Mouse (Mus musculus): ENCODE data around the gene Prpf8. TPM values are rescaled to one million over a fixed set of nuclear protein-coding genes. Genes with fewer than 3 reads are reported as not detected.

Prpf8 gene
- polyA plus RNA-seq, 1 experiment from 2014 or later: 49.5 TPM

GRCm38 (mm10) chr11:75460103-75460843 is 26.3 kb upstream of the Prpf8 start:
- Histone ChIP-seq H3K9ac (peak overlapping the region; percentile 40), H3K36me3 (peaks cover 9% of the 10 kb centered on the region), H3K9me3 (no peaks in the 10 kb centered on the region), H3K27ac (peak overlapping the region; percentile 97), H3K4me3 (peak overlapping the region; percentile 81), H3K4me2 (peak overlapping the region; percentile 70), H3K4me1 (peaks cover 39% of the 10 kb centered on the region), H3K27me3 (no peaks in the 10 kb centered on the region)
- ATAC-seq (ENCODE audit: insufficient number of reproducible peaks, low FRiP score, low TSS enrichment, low read depth): no peak
- WGBS: 3% methylated on average over 19 of the region's 19 CpGs

GRCm38 (mm10) chr11:75460844-75461742 is 25.5 kb upstream of the Prpf8 start, which contains the start of gene Tlcd2:
TSS of gene Tlcd2 (plus strand) at chr11:75461715.
- under 1% methylated on average over 46 of the region's 46 CpGs for WGBS
- Histone ChIP-seq H3K36me3 (peaks cover 17% of the 10 kb centered on the region), H3K27me3 (no peaks in the 10 kb centered on the region), H3K9ac (peak within 1 kb of the TSS; percentile 47), H3K4me2 (peak within 1 kb of the TSS; percentile 94), H3K4me1 (peaks cover 37% of the 10 kb centered on the region), H3K27ac (peak within 1 kb of the TSS; percentile 97), H3K9me3 (no peaks in the 10 kb centered on the region), H3K4me3 (peak within 1 kb of the TSS; percentile 81)
- ATAC-seq (ENCODE audit: insufficient number of reproducible peaks, low FRiP score, low TSS enrichment, low read depth): peak; percentile 95

- Histone ChIP-seq H3K36me3 (peaks cover 17% of the 10 kb centered on the region), H3K9ac (peak overlapping the region; percentile 47), H3K27ac (peak overlapping the region; percentile 86), H3K4me2 (peak overlapping the region; percentile 94), H3K4me3 (peak overlapping the region; percentile 81), H3K4me1 (peaks cover 37% of the 10 kb centered on the region), H3K27me3 (no peaks in the 10 kb centered on the region), H3K9me3 (no peaks in the 10 kb centered on the region)
- under 1% methylated on average over 29 of the region's 30 CpGs for WGBS
- peak; percentile 0; the same call in 1 of the 2 replicates for ATAC-seq (ENCODE audit: insufficient number of reproducible peaks, low FRiP score, low TSS enrichment, low read depth)
Measured at GRCm38 (mm10) chr11:75461743-75462252, 24.8 kb upstream of the Prpf8 start.

- Histone ChIP-seq H3K4me2 (peak overlapping the region; percentile 94), H3K4me1 (peaks cover 37% of the 10 kb centered on the region), H3K4me3 (peak overlapping the region; percentile 81), H3K27ac (peak overlapping the region; percentile 86), H3K27me3 (no peaks in the 10 kb centered on the region), H3K36me3 (peaks cover 17% of the 10 kb centered on the region), H3K9me3 (no peaks in the 10 kb centered on the region), H3K9ac (peak overlapping the region; percentile 47)
- 3% methylated on average over 15 of the region's 16 CpGs for WGBS
- no peak for ATAC-seq (ENCODE audit: insufficient number of reproducible peaks, low FRiP score, low TSS enrichment, low read depth)
Measured at GRCm38 (mm10) chr11:75462253-75462783, 24.3 kb upstream of the Prpf8 start.

- peaks cover 17% of the 10 kb centered on the region for H3K36me3 ChIP-seq
- no peaks in the 10 kb centered on the region for H3K27me3 ChIP-seq
- H3K9me3 ChIP-seq: no peaks in the 10 kb centered on the region
- peaks cover 42% of the 10 kb centered on the region for H3K4me1 ChIP-seq
- 1% methylated on average over 9 of the region's 9 CpGs for WGBS
- peak overlapping the region; percentile 86 for H3K27ac ChIP-seq
- H3K9ac ChIP-seq: no peak overlapping the region
- peak; percentile 42 for ATAC-seq (ENCODE audit: insufficient number of reproducible peaks, low FRiP score, low TSS enrichment, low read depth)
- H3K4me3 ChIP-seq: peak overlapping the region; percentile 81
- H3K4me2 ChIP-seq: peak overlapping the region; percentile 94
Measured at GRCm38 (mm10) chr11:75462865-75463336, 23.7 kb upstream of the Prpf8 start.

- no peak overlapping the region for H3K9ac ChIP-seq
- peaks cover 50% of the 10 kb centered on the region for H3K4me1 ChIP-seq
- 61% methylated on average over 4 of the region's 4 CpGs for WGBS
- H3K36me3 ChIP-seq: peaks cover 17% of the 10 kb centered on the region
- peak overlapping the region; percentile 81 for H3K4me3 ChIP-seq
- H3K9me3 ChIP-seq: no peaks in the 10 kb centered on the region
- H3K27ac ChIP-seq: peak overlapping the region; percentile 86
- ATAC-seq (ENCODE audit: insufficient number of reproducible peaks, low FRiP score, low TSS enrichment, low read depth): no peak
- no peaks in the 10 kb centered on the region for H3K27me3 ChIP-seq
- H3K4me2 ChIP-seq: peak overlapping the region; percentile 94
Measured at GRCm38 (mm10) chr11:75463624-75464023, 23.0 kb upstream of the Prpf8 start.

- Histone ChIP-seq H3K9me3 (no peaks in the 10 kb centered on the region), H3K27me3 (no peaks in the 10 kb centered on the region), H3K4me1 (peaks cover 46% of the 10 kb centered on the region), H3K4me3 (no peak overlapping the region), H3K4me2 (no peak overlapping the region), H3K27ac (no peak overlapping the region), H3K36me3 (peaks cover 17% of the 10 kb centered on the region), H3K9ac (no peak overlapping the region)
- no peak for ATAC-seq (ENCODE audit: insufficient number of reproducible peaks, low FRiP score, low TSS enrichment, low read depth)
- WGBS: 88% methylated on average over 6 of the region's 6 CpGs
Measured at GRCm38 (mm10) chr11:75464417-75464816, 22.2 kb upstream of the Prpf8 start.

- Histone ChIP-seq H3K4me1 (peaks cover 40% of the 10 kb centered on the region), H3K36me3 (peaks cover 17% of the 10 kb centered on the region), H3K9me3 (no peaks in the 10 kb centered on the region), H3K4me2 (no peak overlapping the region), H3K27ac (no peak overlapping the region), H3K27me3 (no peaks in the 10 kb centered on the region), H3K9ac (no peak overlapping the region), H3K4me3 (no peak overlapping the region)
- no peak for ATAC-seq (ENCODE audit: insufficient number of reproducible peaks, low FRiP score, low TSS enrichment, low read depth)
- 84% methylated on average over 6 of the region's 6 CpGs for WGBS
Measured at GRCm38 (mm10) chr11:75465051-75465450, 21.6 kb upstream of the Prpf8 start.

GRCm38 (mm10) chr11:75466731-75467505 is 19.7 kb upstream of the Prpf8 start:
- WGBS: 99% methylated on average over 4 of the region's 4 CpGs
- Histone ChIP-seq H3K4me2 (no peak overlapping the region), H3K9ac (no peak overlapping the region), H3K27ac (no peak overlapping the region), H3K9me3 (no peaks in the 10 kb centered on the region), H3K4me3 (no peak overlapping the region), H3K27me3 (no peaks in the 10 kb centered on the region), H3K36me3 (peaks cover 17% of the 10 kb centered on the region), H3K4me1 (peaks cover 34% of the 10 kb centered on the region)
- ATAC-seq (ENCODE audit: insufficient number of reproducible peaks, low FRiP score, low TSS enrichment, low read depth): no peak

GRCm38 (mm10) chr11:75467512-75468215 is 19.0 kb upstream of the Prpf8 start:
- WGBS: 17% methylated on average over 19 of the region's 19 CpGs
- H3K27ac ChIP-seq: peak overlapping the region; percentile 38; the same call in 1 of the 2 replicates
- ATAC-seq (ENCODE audit: insufficient number of reproducible peaks, low FRiP score, low TSS enrichment, low read depth): 0 out of 2 replicates have a peak, but pooled peaks have one; percentile 56

More at GRCm38 (mm10) chr11:75467512-75468215, 19.0 kb upstream of the Prpf8 start:
- Histone ChIP-seq H3K36me3 (peaks cover 17% of the 10 kb centered on the region), H3K4me2 (peak overlapping the region; percentile 69), H3K27me3 (no peaks in the 10 kb centered on the region), H3K9me3 (no peaks in the 10 kb centered on the region), H3K9ac (peak overlapping the region; percentile 46), H3K4me1 (peaks cover 27% of the 10 kb centered on the region), H3K4me3 (peak overlapping the region; percentile 44)
